Mouse (Mus musculus): Measurements from ENCODE around the gene Capn13. TPM values are rescaled to one million over a fixed set of nuclear protein-coding genes. Genes with fewer than 3 reads are reported as not detected.

Capn13 gene
- total RNA-seq, 1 experiment, result not detected

DNA sequence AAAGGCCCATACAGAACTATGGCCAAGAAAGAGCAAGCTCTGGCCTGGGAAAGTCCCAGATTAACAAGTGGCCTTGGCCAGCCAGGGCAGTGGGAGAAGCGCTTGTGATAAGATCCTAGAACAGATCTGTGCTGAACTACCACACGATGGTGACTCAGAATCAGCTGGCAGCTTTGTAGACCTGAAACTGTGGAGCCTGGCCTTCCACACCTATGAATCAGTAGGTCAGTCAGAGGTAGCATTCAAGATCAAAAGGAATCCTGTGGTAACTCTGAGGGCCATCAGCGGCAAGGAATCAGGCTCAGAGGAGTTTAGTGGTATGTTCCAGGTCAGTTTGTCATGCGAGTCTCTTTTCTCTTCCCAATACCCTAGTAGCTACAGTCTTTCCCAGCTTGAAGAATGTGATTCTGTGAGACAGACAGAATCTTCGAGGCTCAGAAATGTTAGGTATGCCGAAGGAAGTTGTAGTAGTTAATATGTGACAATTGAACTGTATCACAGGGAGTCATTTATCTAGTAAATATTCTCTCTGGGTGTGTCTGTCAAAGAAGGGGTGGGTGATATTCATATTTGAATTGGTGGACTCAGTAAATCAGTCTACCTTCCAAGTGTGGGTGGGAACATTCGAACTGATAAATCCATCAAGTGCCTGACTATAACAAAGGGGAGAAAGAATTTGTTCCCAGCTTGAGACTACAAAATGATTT is 22.7 kb downstream of the Capn13 start:
- Histone ChIP-seq H3K9ac (ENCODE audit: insufficient read depth, low read depth, low read length, poor library complexity, severe bottlenecking) (no peak overlapping the region), H3K4me1 (ENCODE audit: control insufficient read depth in 2 of 2, insufficient read depth in 2 of 2, low read length in 2 of 2, poor library complexity in 1 of 2) (no peaks in the 10 kb centered on the region), H3K4me3 (ENCODE audit: insufficient read depth in 1 of 2, low read depth in 1 of 2, low read length in 2 of 2, poor library complexity in 1 of 2, severe bottlenecking in 1 of 2) (no peak overlapping the region), H3K27ac (ENCODE audit: insufficient read depth, low read depth, low read length, poor library complexity, severe bottlenecking) (no peak overlapping the region), H3K36me3 (ENCODE audit: control insufficient read depth, insufficient read depth, low read length, poor library complexity, severe bottlenecking) (no peaks in the 10 kb centered on the region), H3K9me3 (ENCODE audit: control insufficient read depth, insufficient read depth, low read depth, low read length) (no peaks in the 10 kb centered on the region)
- peak; percentile 3 for DNase-seq (ENCODE audit: low read depth, low spot score)
- TF ChIP-seq CHD2 (IDR thresholded peaks at IDR 0.05; ENCODE audit: low read depth, low read length) (no peak), MAFK (IDR thresholded peaks at IDR 0.05; ENCODE audit: insufficient read depth, low read depth, low read length) (no peak), ZC3H11A (IDR thresholded peaks at IDR 0.05; ENCODE audit: borderline replicate concordance, low read depth, low read length) (no peak), HCFC1 (IDR thresholded peaks at IDR 0.05; ENCODE audit: borderline replicate concordance, insufficient read depth, low read length) (no peak), ZNF384 (IDR thresholded peaks at IDR 0.05; ENCODE audit: low read depth, low read length) (no peak)
- in situ Hi-C loops (cut with MboI; ENCODE audit: low sequenced_read_pairs in 2 of 2, unreplicated experiment in 2 of 2), result no loop called here

DNA sequence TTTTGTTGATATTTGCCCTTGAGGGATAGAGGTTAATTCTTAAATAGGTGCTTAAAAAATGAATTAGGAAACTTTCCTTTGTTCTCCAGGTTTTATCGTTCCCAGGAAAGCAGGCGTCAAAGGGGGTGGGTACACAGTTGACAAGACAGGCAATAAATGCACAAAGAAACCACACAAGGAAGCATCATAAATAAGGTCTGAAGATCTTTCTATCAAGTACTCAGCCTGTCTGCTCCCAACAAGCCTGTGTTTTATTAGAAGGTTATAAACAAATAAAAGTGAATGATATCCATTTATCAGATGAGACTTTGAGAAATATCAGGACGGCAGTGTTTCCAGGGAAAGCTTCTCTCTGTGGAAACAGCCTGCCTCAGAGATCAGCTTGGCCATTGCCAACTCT is 33.3 kb downstream of the Capn13 start:
- no peak for DNase-seq (ENCODE audit: low read depth, low spot score)
- H3K9me3 ChIP-seq (ENCODE audit: control insufficient read depth, insufficient read depth, low read depth, low read length), result no peaks in the 10 kb centered on the region
- no peak overlapping the region for H3K9ac ChIP-seq (ENCODE audit: insufficient read depth, low read depth, low read length, poor library complexity, severe bottlenecking)
- H3K4me1 ChIP-seq (ENCODE audit: control insufficient read depth in 2 of 2, insufficient read depth in 2 of 2, low read length in 2 of 2, poor library complexity in 1 of 2), result no peaks in the 10 kb centered on the region
- no peak overlapping the region for H3K27ac ChIP-seq (ENCODE audit: insufficient read depth, low read depth, low read length, poor library complexity, severe bottlenecking)
- TF ChIP-seq ZNF384 (IDR thresholded peaks at IDR 0.05; ENCODE audit: low read depth, low read length) (no peak), ZC3H11A (IDR thresholded peaks at IDR 0.05; ENCODE audit: borderline replicate concordance, low read depth, low read length) (no peak), MAFK (IDR thresholded peaks at IDR 0.05; ENCODE audit: insufficient read depth, low read depth, low read length) (no peak), HCFC1 (IDR thresholded peaks at IDR 0.05; ENCODE audit: borderline replicate concordance, insufficient read depth, low read length) (no peak), CHD2 (IDR thresholded peaks at IDR 0.05; ENCODE audit: low read depth, low read length) (no peak)
- no peak overlapping the region for H3K4me3 ChIP-seq (ENCODE audit: insufficient read depth in 1 of 2, low read depth in 1 of 2, low read length in 2 of 2, poor library complexity in 1 of 2, severe bottlenecking in 1 of 2)
- in situ Hi-C loops (cut with MboI; ENCODE audit: low sequenced_read_pairs in 2 of 2, unreplicated experiment in 2 of 2), result no loop called here
- no peaks in the 10 kb centered on the region for H3K36me3 ChIP-seq (ENCODE audit: control insufficient read depth, insufficient read depth, low read length, poor library complexity, severe bottlenecking)

- in situ Hi-C loops (cut with MboI; ENCODE audit: low sequenced_read_pairs in 2 of 2, unreplicated experiment in 2 of 2), result no loop called here
- H3K36me3 ChIP-seq (ENCODE audit: control insufficient read depth, insufficient read depth, low read length, poor library complexity, severe bottlenecking), result no peaks in the 10 kb centered on the region
- DNase-seq (ENCODE audit: low read depth, low spot score), result no peak
- H3K9me3 ChIP-seq (ENCODE audit: control insufficient read depth, insufficient read depth, low read depth, low read length), result no peaks in the 10 kb centered on the region
- no peak overlapping the region for H3K9ac ChIP-seq (ENCODE audit: insufficient read depth, low read depth, low read length, poor library complexity, severe bottlenecking)
- TF ChIP-seq CHD2 (IDR thresholded peaks at IDR 0.05; ENCODE audit: low read depth, low read length), result no peak
- no peak for TF ChIP-seq ZNF384 (IDR thresholded peaks at IDR 0.05; ENCODE audit: low read depth, low read length)
- TF ChIP-seq MAFK (IDR thresholded peaks at IDR 0.05; ENCODE audit: insufficient read depth, low read depth, low read length), result no peak
- TF ChIP-seq HCFC1 (IDR thresholded peaks at IDR 0.05; ENCODE audit: borderline replicate concordance, insufficient read depth, low read length), result no peak
- H3K4me3 ChIP-seq (ENCODE audit: insufficient read depth in 1 of 2, low read depth in 1 of 2, low read length in 2 of 2, poor library complexity in 1 of 2, severe bottlenecking in 1 of 2), result no peak overlapping the region
- no peaks in the 10 kb centered on the region for H3K4me1 ChIP-seq (ENCODE audit: control insufficient read depth in 2 of 2, insufficient read depth in 2 of 2, low read length in 2 of 2, poor library complexity in 1 of 2)
- no peak overlapping the region for H3K27ac ChIP-seq (ENCODE audit: insufficient read depth, low read depth, low read length, poor library complexity, severe bottlenecking)
Measured at GRCm38 (mm10) chr17:73361054-73361453, 39.6 kb downstream of the Capn13 start.

DNA sequence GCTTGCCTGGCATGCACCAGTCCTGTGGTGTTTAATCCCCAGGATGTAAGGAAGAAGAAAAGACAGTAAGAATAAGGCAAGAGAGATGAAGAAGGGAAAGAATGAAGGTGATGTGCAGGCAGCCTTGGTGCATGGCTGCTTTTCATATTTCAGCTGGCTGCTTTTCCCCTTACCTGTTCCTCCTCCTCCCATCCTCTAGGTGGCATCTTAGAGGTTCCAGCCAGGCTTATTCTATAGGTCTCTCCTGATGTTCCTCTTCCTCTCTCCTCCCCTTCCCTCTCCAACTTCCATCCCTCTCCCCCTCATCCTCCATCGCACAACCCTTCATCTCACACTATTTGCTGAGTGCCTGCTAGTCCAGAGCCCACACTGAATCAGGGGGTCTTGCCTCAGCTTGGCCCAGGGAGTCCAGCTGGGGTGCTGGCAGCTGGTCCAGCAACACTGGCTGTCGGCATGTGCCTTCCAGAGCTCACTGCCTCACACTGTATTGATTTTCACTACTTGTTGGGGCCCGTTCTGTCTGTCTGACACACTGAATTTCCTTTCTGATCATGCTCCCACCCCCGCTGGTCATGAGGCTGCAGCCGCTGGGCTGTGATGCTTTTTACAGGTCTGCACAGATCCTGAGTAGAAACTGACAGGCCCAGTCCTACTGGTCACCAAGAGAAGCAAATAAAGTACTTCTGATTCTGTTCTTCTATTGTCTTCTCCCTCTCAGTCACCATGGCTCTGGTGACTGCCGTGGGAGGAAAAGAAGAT is 56.9 kb downstream of the Capn13 start:
- no peak for DNase-seq (ENCODE audit: low read depth, low spot score)
- H3K36me3 ChIP-seq (ENCODE audit: control insufficient read depth, insufficient read depth, low read length, poor library complexity, severe bottlenecking), result no peaks in the 10 kb centered on the region
- in situ Hi-C loops (cut with MboI; ENCODE audit: low sequenced_read_pairs in 2 of 2, unreplicated experiment in 2 of 2), result no loop called here
- TF ChIP-seq MAFK (IDR thresholded peaks at IDR 0.05; ENCODE audit: insufficient read depth, low read depth, low read length) (no peak), HCFC1 (IDR thresholded peaks at IDR 0.05; ENCODE audit: borderline replicate concordance, insufficient read depth, low read length) (no peak), CHD2 (IDR thresholded peaks at IDR 0.05; ENCODE audit: low read depth, low read length) (no peak), ZC3H11A (IDR thresholded peaks at IDR 0.05; ENCODE audit: borderline replicate concordance, low read depth, low read length) (no peak), ZNF384 (IDR thresholded peaks at IDR 0.05; ENCODE audit: low read depth, low read length) (no peak)
- no peak overlapping the region for H3K27ac ChIP-seq (ENCODE audit: insufficient read depth, low read depth, low read length, poor library complexity, severe bottlenecking)
- no peaks in the 10 kb centered on the region for H3K4me1 ChIP-seq (ENCODE audit: control insufficient read depth in 2 of 2, insufficient read depth in 2 of 2, low read length in 2 of 2, poor library complexity in 1 of 2)
- no peak overlapping the region for H3K4me3 ChIP-seq (ENCODE audit: insufficient read depth in 1 of 2, low read depth in 1 of 2, low read length in 2 of 2, poor library complexity in 1 of 2, severe bottlenecking in 1 of 2)
- no peak overlapping the region for H3K9ac ChIP-seq (ENCODE audit: insufficient read depth, low read depth, low read length, poor library complexity, severe bottlenecking)
- H3K9me3 ChIP-seq (ENCODE audit: control insufficient read depth, insufficient read depth, low read depth, low read length), result no peaks in the 10 kb centered on the region
